Mouse (Mus musculus) left cerebral cortex, postnatal 4 days (tissue): ENCODE measurements at regions not wholly inside any gene's neighbourhood (a gene's known extent, or its start where the extent isn't known, plus 50 kb on each side); places are given as distances from the start of the nearest gene placed in this dataset.
A peak's percentile ranks its signal among the peaks of the same experiment; 100 is the strongest.

ENCODE experiments used
- DNase-seq: peaks from one replicate; pipeline ENCODE4 v3.0.0-alpha.2; 2022
- intact Hi-C: fragments of 180-260 bp; cut with DNase I; formaldehyde crosslinking; loops from one replicate; pipeline ENCODE4 v1.15.1; 2025

DNA sequence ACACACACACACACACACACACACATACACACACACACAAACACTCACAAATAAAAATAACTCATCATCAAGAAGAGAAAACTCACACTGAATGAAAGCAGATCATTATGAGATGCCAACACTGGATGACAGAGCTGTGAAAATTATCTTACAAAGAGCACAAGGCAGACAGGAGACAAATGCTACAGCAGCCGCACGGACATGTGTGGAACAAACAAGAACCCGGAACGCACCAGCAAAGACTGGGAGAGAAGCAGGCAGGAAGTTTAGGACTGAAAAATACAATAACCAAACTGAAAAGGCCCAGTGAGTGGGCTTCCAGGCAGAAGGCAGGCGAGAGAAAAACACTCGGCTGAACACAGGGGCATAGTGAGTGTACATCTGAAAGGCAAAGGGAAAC lies 148.2 kb downstream of the Rplp1 start:
- intact Hi-C loops, result no loop called here
- no peak for DNase-seq

- no peak for DNase-seq
- intact Hi-C loops, result no loop called here
Observed at GRCm38 (mm10) chr9:61765366-61765765, 149.0 kb downstream of the Rplp1 start.

GRCm38 (mm10) chr9:61757806-61758205 lies 156.5 kb downstream of the Rplp1 start:
- DNase-seq, result no peak
- intact Hi-C loops, result no loop called here

- intact Hi-C loops, result no loop called here
- DNase-seq, result peak; percentile 88
Observed at GRCm38 (mm10) chr9:61756801-61757342, 157.5 kb downstream of the Rplp1 start.

GRCm38 (mm10) chr9:61756224-61756800 lies 158.0 kb downstream of the Rplp1 start:
- DNase-seq, result no peak
- intact Hi-C loops, result no loop called here

- intact Hi-C loops, result no loop called here
- DNase-seq, result no peak
Observed at GRCm38 (mm10) chr9:61755311-61755710, 159.0 kb downstream of the Rplp1 start.

DNA sequence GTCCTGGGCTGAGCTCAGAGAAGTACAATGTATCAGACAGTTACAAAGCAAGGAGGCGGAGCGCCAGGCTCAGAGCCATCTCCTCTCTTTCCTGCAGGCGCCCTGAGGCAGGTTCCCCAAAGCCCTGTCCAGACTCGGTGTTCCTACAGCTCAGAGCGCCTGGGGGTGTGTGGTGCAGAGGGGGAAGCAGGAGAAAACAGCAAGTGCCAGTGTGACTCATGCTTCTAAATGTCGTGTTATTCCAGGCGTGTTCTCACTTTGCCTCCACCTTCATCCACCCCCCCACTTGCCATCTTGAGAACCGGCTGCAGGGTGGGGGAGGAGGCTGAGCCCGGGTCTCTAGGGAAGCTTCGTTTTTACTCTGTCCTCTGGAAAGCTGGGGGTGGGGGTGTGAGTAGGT lies 160.5 kb downstream of the Rplp1 start:
- intact Hi-C loops, result no loop called here
- DNase-seq, result peak; percentile 20

GRCm38 (mm10) chr9:61749201-61749600 lies 165.1 kb downstream of the Rplp1 start:
- DNase-seq, result no peak
- intact Hi-C loops, result no loop called here

- DNase-seq, result no peak
- intact Hi-C loops, result no loop called here
Observed at GRCm38 (mm10) chr9:61748416-61748815, 165.9 kb downstream of the Rplp1 start.

- intact Hi-C loops, result no loop called here
- DNase-seq, result peak; percentile 13
Observed at GRCm38 (mm10) chr9:61746401-61746800, 167.9 kb downstream of the Rplp1 start.

- intact Hi-C loops, result no loop called here
- peak; percentile 24 for DNase-seq
Observed at GRCm38 (mm10) chr9:61745301-61745801, 169.0 kb downstream of the Rplp1 start.

- intact Hi-C loops, result no loop called here
- DNase-seq, result no peak
Observed at GRCm38 (mm10) chr9:61733540-61733939, 180.8 kb downstream of the Rplp1 start.

DNA sequence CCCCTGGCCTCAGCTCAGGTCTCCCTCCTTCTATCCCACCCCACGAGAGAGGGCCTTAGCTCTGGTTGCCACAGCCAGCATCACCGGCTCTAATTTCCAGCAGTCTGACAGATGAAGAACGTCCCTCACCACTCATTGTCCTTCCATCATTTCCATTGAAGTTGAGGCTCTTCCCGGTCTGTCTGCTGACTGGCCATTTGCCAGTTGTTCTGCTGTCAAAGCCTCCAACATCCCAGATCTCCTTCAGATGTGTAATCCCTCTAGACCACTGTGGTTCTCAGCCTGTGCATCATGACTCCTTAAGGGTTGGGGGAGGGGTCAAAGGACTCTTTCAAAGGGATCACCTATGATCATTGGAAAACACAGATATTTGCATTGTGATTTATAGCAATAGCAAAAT lies 181.6 kb downstream of the Rplp1 start:
- no peak for DNase-seq
- intact Hi-C loops, result no loop called here

DNA sequence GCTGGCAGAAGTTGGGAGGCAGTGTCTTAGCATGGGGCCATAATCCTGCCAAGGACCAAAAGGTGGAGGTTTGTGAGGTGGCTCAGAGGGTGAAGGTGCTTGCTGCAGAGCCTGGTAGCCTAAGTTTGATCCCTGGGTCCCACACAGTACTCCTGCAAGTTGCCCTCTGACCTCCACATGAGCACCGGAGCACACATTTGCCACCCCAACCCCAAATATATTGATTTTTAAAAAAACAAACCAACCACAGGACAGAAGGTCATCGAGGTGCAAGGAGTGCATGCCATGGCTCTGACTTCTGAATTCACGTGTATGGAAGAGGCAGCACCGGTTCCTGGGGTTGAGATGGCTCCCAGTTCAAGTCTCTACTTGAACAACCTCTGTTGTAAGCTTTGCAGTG lies 186.2 kb downstream of the Rplp1 start:
- DNase-seq, result no peak
- intact Hi-C loops, result no loop called here

- intact Hi-C loops, result no loop called here
- no peak for DNase-seq
Observed at GRCm38 (mm10) chr9:61727651-61728050, 186.7 kb downstream of the Rplp1 start.

- intact Hi-C loops, result no loop called here
- DNase-seq, result no peak
Observed at GRCm38 (mm10) chr9:61724070-61724469, 190.3 kb downstream of the Rplp1 start.

DNA sequence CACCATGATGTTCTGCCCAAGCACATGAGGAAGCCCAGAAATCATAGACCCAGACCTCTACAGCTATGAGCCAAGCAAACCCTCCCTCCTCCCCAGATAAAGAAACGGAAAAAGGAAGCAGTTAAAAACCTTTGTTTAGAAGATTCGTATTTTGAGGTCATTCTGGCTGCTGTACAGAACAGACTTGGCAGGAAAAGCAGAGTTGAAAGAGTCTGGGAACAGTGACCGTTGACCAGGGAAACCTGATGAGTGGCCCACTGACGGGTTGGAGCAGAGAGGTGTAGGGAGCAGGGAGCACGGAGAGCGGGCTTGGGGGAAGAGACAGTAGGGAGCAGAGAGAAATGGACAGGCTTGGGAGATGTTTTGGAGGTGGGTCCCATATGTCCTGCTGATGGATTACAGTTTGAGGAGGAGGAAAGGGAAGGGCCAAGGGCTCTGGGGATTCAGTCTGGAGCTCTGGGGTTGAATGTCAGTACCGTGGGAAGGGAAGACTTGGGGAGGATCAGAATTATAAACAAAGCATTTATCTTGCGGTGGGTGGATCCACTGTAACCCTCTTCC lies 191.2 kb downstream of the Rplp1 start:
- intact Hi-C loops, result no loop called here
- no peak for DNase-seq

GRCm38 (mm10) chr9:61721851-61722250 lies 192.5 kb downstream of the Rplp1 start:
- DNase-seq, result no peak
- intact Hi-C loops, result no loop called here

DNA sequence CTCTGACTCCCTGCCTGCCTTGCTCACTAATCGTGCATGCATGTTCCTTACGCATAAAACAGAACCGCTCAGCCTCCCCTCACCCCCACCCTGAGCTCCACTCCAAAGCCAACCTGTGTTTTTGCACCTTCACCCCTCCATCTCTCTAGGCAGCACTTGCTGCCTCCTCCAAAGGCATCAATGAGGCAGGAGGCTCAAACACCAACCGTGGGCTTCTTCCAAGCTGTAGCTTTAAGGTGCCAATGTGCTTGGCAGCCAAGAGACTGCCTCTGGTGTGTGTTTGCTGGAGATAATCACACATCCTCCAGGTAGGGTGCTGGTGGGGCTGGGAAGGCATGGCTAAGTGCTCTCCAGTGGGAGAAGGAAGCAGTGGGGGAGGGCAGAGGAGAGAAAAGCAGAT lies 193.3 kb downstream of the Rplp1 start:
- intact Hi-C loops, result no loop called here
- no peak for DNase-seq

DNA sequence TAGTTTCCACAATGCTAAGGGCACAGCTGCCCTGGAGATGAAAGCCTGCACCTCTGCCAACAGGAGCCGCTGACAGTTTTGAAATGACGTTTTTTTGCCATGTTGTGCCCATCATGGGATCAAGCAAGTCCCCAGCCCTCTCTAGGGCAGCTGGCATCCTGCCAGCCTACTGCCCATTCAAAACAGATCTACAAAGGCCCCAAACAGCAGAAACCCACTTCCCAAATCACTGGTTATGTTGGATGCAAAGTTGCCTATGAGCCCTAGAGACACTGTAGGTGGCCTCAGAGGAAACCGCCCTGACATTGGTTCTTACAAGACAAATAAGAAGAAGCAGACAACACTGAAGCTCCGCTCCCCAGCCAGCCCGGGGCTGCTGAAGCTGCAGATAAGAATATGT lies 194.1 kb downstream of the Rplp1 start:
- peak; percentile 44 for DNase-seq
- intact Hi-C loops, result no loop called here

- no peak for DNase-seq
- intact Hi-C loops, result no loop called here
Observed at GRCm38 (mm10) chr9:61716751-61717150, 197.6 kb downstream of the Rplp1 start.

DNA sequence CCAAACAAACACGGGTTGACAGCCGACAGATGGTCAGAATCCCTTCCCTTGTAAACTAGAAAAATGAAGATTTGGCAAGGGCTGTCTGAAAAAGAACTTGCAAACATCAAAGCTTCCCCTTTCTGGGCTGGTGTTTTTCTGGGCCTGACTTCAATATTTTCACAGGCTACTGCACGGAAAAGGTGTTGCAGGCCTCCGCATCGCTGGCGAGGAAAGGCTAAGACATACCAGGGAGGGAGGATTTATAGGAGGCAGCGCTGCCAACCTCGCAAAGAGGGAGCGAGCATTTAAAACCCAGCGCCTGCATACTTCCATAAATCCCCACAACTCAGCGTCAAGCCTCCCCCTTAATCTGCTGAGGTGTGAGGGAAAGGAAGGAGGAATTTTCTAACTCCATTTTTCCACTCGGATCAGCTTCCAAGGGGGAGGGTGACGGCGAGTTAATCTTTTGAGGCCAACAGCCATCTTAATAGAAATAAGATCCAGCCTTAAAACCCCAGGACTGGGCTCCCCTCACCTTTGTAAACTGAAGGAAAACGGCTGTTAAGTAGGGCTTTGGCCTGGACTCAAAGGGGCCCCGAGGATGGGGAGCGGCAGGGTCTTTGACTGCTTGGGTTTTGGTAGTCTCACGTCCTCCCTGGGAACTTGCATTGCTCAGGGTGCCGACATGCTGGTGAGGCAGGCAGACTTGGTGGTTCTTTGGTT lies 199.9 kb downstream of the Rplp1 start:
- no peak for DNase-seq
- intact Hi-C loops, result no loop called here
